Mouse (Mus musculus) MEL (cell line): ENCODE measurements around the gene Timp1. TPM values are rescaled to one million over a fixed set of nuclear protein-coding genes. Genes with fewer than 3 reads are reported as not detected.

Source experiments
- DNase-seq: peaks from one replicate; pipeline ENCODE4 v3.0.0; 2011; ENCODE audit warnings: low read depth, low spot score
- H3K27ac ChIP-seq: 2 replicates; pipeline ENCODE4 v1.5.1; 2012; ENCODE audit warnings: low read depth, mild to moderate bottlenecking, control low read depth, low read length, moderate library complexity; ENCODE audit not compliant: control insufficient read depth
- H3K27me3 ChIP-seq, 2 experiments: fragments of 150-350 bp in 1 of 2; sonication (generic) in 1 of 2; 2 replicates each; pipeline ENCODE4 v1.6.1; 2012; ENCODE audit warnings: low read length in 2 of 2, mild to moderate bottlenecking in 2 of 2, improper control_type of control experiment in 1 of 2, moderate library complexity in 1 of 2; ENCODE audit not compliant: insufficient read depth in 2 of 2, control insufficient read depth in 1 of 2
- H3K36me3 ChIP-seq, 2 experiments: 2 replicates each; pipeline ENCODE4 v1.6.1; 2012 to 2014; ENCODE audit warnings: low read length in 2 of 2, improper control_type of control experiment in 1 of 2, inconsistent platforms in 1 of 2, mild to moderate bottlenecking in 1 of 2; ENCODE audit not compliant: insufficient read depth in 2 of 2, control insufficient read depth in 1 of 2
- H3K4me1 ChIP-seq, 2 experiments: fragments of 150-350 bp in 1 of 2; sonication (generic) in 1 of 2; 2 replicates each; pipeline ENCODE4 v1.6.1; 2012; ENCODE audit warnings: low read length in 2 of 2, improper control_type of control experiment in 1 of 2, mild to moderate bottlenecking in 1 of 2; ENCODE audit not compliant: insufficient read depth in 2 of 2, control insufficient read depth in 1 of 2
- H3K4me3 ChIP-seq, 2 experiments: fragments of 150-350 bp in 1 of 2; sonication (generic) in 1 of 2; 2 replicates each; pipeline ENCODE4 v1.5.1; 2012; ENCODE audit warnings: low read depth in 2 of 2, low read length in 2 of 2, mild to moderate bottlenecking in 2 of 2, moderate library complexity in 2 of 2, control low read depth in 1 of 2, improper control_type of control experiment in 1 of 2; ENCODE audit not compliant: control insufficient read depth in 1 of 2, insufficient read depth in 1 of 2
- H3K79me2 ChIP-seq: 2 replicates; pipeline ENCODE4 v1.6.1; 2012; ENCODE audit warnings: mild to moderate bottlenecking, low read length, moderate library complexity; ENCODE audit not compliant: control insufficient read depth, poor library complexity, insufficient read depth
- H3K9ac ChIP-seq: 2 replicates; pipeline ENCODE4 v1.6.1; 2012; ENCODE audit warnings: low read depth, mild to moderate bottlenecking, control low read depth, low read length, moderate library complexity; ENCODE audit not compliant: control insufficient read depth, poor library complexity, severe bottlenecking
- H3K9me3 ChIP-seq: fragments of 150-350 bp; sonication (generic); replicated peaks from 2 replicates; pipeline ENCODE4 v1.6.1; 2012; ENCODE audit warnings: mild to moderate bottlenecking, low read length, improper control_type of control experiment, moderate library complexity; ENCODE audit not compliant: insufficient read depth
- BHLHE40 ChIP-seq: IDR thresholded peaks from 2 replicates; pipeline ENCODE4 v1.6.1; 2012; ENCODE audit warnings: low read depth, mild to moderate bottlenecking, inconsistent platforms, low read length, improper control_type of control experiment, borderline replicate concordance
- CTCF ChIP-seq, 3 experiments: IDR thresholded peaks in 2 of 3; conservative IDR thresholded peaks in 1 of 3; 2 replicates each; pipeline ENCODE4 v1.5.1; 2011 to 2012; ENCODE audit warnings: low read length in 3 of 3, low read depth in 2 of 3, mild to moderate bottlenecking in 2 of 3, improper control_type of control experiment in 1 of 3, inconsistent platforms in 1 of 3, mixed read lengths in 1 of 3, moderate library complexity in 1 of 3; ENCODE audit not compliant: control insufficient read depth in 1 of 3, insufficient read depth in 1 of 3, poor library complexity in 1 of 3, severe bottlenecking in 1 of 3
- E2F4 ChIP-seq: IDR thresholded peaks from 2 replicates; pipeline ENCODE4 v1.6.1; 2011; ENCODE audit warnings: low read depth, low read length, improper control_type of control experiment, borderline replicate concordance
- ELF1 ChIP-seq: IDR thresholded peaks from 2 replicates; pipeline ENCODE4 v1.6.1; 2014; ENCODE audit warnings: low read depth, mild to moderate bottlenecking, inconsistent platforms, low read length, improper control_type of control experiment, moderate library complexity
- EP300 ChIP-seq, 2 experiments: IDR thresholded peaks; 2 replicates each; pipeline ENCODE4 v1.6.1; 2011; ENCODE audit warnings: improper control_type of control experiment in 2 of 2, low read length in 2 of 2, low read depth in 1 of 2, mild to moderate bottlenecking in 1 of 2
- GABPA ChIP-seq: IDR thresholded peaks from 2 replicates; pipeline ENCODE4 v1.6.1; 2012; ENCODE audit warnings: low read depth, mild to moderate bottlenecking, inconsistent platforms, low read length, improper control_type of control experiment, moderate library complexity
- GATA1 ChIP-seq: IDR thresholded peaks from 2 replicates; pipeline ENCODE4 v1.6.1; 2011; ENCODE audit warnings: low read depth, low read length, improper control_type of control experiment
- HCFC1 ChIP-seq: IDR thresholded peaks from 2 replicates; pipeline ENCODE4 v1.6.1; 2012; ENCODE audit warnings: low read depth, mild to moderate bottlenecking, inconsistent platforms, low read length, improper control_type of control experiment, moderate library complexity
- JUND ChIP-seq: IDR thresholded peaks from 2 replicates; pipeline ENCODE4 v1.6.1; 2011; ENCODE audit warnings: low read depth, mild to moderate bottlenecking, improper control_type of control experiment, low read length
- KAT2A ChIP-seq: conservative IDR thresholded peaks from 2 replicates; pipeline ENCODE4 v1.6.1; 2012; ENCODE audit warnings: low read depth, low read length, improper control_type of control experiment, inconsistent platforms
- MAFK ChIP-seq: IDR thresholded peaks from 2 replicates; pipeline ENCODE4 v1.6.1; 2011; ENCODE audit warnings: low read depth, mild to moderate bottlenecking, low read length, improper control_type of control experiment, borderline replicate concordance
- MAX ChIP-seq: IDR thresholded peaks from 2 replicates; pipeline ENCODE4 v1.6.1; 2011; ENCODE audit warnings: low read length, improper control_type of control experiment
- MAZ ChIP-seq: IDR thresholded peaks from 2 replicates; pipeline ENCODE4 v1.6.1; 2012; ENCODE audit warnings: low read depth, mild to moderate bottlenecking, inconsistent platforms, low read length, improper control_type of control experiment
- MEF2A ChIP-seq: IDR thresholded peaks from 2 replicates; pipeline ENCODE4 v1.6.1; 2014; ENCODE audit warnings: low read depth, mild to moderate bottlenecking, inconsistent platforms, low read length, improper control_type of control experiment; ENCODE audit not compliant: poor library complexity, insufficient replicate concordance, severe bottlenecking; ENCODE audit errors: extremely low read depth
- MXI1 ChIP-seq: IDR thresholded peaks from 2 replicates; pipeline ENCODE4 v1.6.1; 2011; ENCODE audit warnings: mild to moderate bottlenecking, low read depth, low read length, improper control_type of control experiment
- MYB ChIP-seq: IDR thresholded peaks from 2 replicates; pipeline ENCODE4 v1.6.1; 2011; ENCODE audit warnings: mild to moderate bottlenecking, low read depth, low read length, improper control_type of control experiment
- MYC ChIP-seq: IDR thresholded peaks from 2 replicates; pipeline ENCODE4 v1.6.1; 2011; ENCODE audit warnings: low read depth, mild to moderate bottlenecking, low read length, improper control_type of control experiment, moderate library complexity
- NRF1 ChIP-seq: IDR thresholded peaks from 2 replicates; pipeline ENCODE4 v1.6.1; 2014; ENCODE audit warnings: low read depth, mild to moderate bottlenecking, inconsistent platforms, low read length, improper control_type of control experiment, moderate library complexity; ENCODE audit not compliant: poor library complexity, insufficient read depth, severe bottlenecking
- POLR2A ChIP-seq, 2 experiments: IDR thresholded peaks; 2 replicates each; pipeline ENCODE4 v1.6.1; 2011 to 2012; ENCODE audit warnings: low read length in 2 of 2, mild to moderate bottlenecking in 2 of 2, control low read depth in 1 of 2, improper control_type of control experiment in 1 of 2, low read depth in 1 of 2, moderate library complexity in 1 of 2; ENCODE audit not compliant: control insufficient read depth in 1 of 2, insufficient read depth in 1 of 2, poor library complexity in 1 of 2
- POLR2AphosphoS2 ChIP-seq: IDR thresholded peaks from 2 replicates; pipeline ENCODE4 v1.6.1; 2011; ENCODE audit warnings: low read length, improper control_type of control experiment
- RAD21 ChIP-seq: IDR thresholded peaks from 2 replicates; pipeline ENCODE4 v1.6.1; 2011; ENCODE audit warnings: mild to moderate bottlenecking, low read depth, low read length, improper control_type of control experiment
- RCOR1 ChIP-seq: IDR thresholded peaks from 2 replicates; pipeline ENCODE4 v1.6.1; 2012; ENCODE audit warnings: low read depth, mild to moderate bottlenecking, inconsistent platforms, low read length, improper control_type of control experiment
- SIN3A ChIP-seq: IDR thresholded peaks from 2 replicates; pipeline ENCODE4 v1.6.1; 2012; ENCODE audit warnings: low read length, improper control_type of control experiment, inconsistent platforms
- SMC3 ChIP-seq: IDR thresholded peaks from 2 replicates; pipeline ENCODE4 v1.6.1; 2011; ENCODE audit warnings: low read depth, low read length, improper control_type of control experiment
- TAL1 ChIP-seq: IDR thresholded peaks from 2 replicates; pipeline ENCODE4 v1.6.1; 2012; ENCODE audit warnings: mild to moderate bottlenecking, inconsistent platforms, low read length, moderate library complexity, mixed read lengths
- TBP ChIP-seq: IDR thresholded peaks from 2 replicates; pipeline ENCODE4 v1.8.0; 2011; ENCODE audit warnings: low read depth, low read length, improper control_type of control experiment
- USF1 ChIP-seq: IDR thresholded peaks from 2 replicates; pipeline ENCODE4 v1.6.1; 2014; ENCODE audit warnings: low read depth, mild to moderate bottlenecking, inconsistent platforms, low read length, improper control_type of control experiment, moderate library complexity
- ZC3H11A ChIP-seq: IDR thresholded peaks from 2 replicates; pipeline ENCODE4 v1.6.1; 2012; ENCODE audit warnings: low read depth, mild to moderate bottlenecking, inconsistent platforms, low read length, improper control_type of control experiment
- ZKSCAN1 ChIP-seq: IDR thresholded peaks from 2 replicates; pipeline ENCODE4 v1.6.1; 2012; ENCODE audit warnings: low read depth, mild to moderate bottlenecking, inconsistent platforms, low read length, improper control_type of control experiment, moderate library complexity
- ZMIZ1 ChIP-seq: IDR thresholded peaks from 2 replicates; pipeline ENCODE4 v1.6.1; 2012; ENCODE audit warnings: low read depth, mild to moderate bottlenecking, inconsistent platforms, low read length, improper control_type of control experiment, moderate library complexity
- ZNF384 ChIP-seq: IDR thresholded peaks from 2 replicates; pipeline ENCODE4 v1.6.1; 2012; ENCODE audit warnings: low read depth, mild to moderate bottlenecking, inconsistent platforms, low read length, improper control_type of control experiment
- polyA plus RNA-seq, 2 experiments: library from polyadenylated mRNA; stranded (reverse) in 1 of 2; unstranded in 1 of 2; fragments of >175 nt in 1 of 2; fragments of >200 nt in 1 of 2; gene quantifications; 2 replicates each; pipeline versions ENCODE4 v1.2.1 to v1.2.4; 2012; ENCODE audit warnings: low replicate concordance in 2 of 2, low read depth in 1 of 2; ENCODE audit not compliant: insufficient read length in 2 of 2, insufficient read depth in 1 of 2, missing spikeins in 1 of 2
- total RNA-seq: library from RNA; depleted of rRNA; stranded (reverse); fragments of 300-350 nt; gene quantifications from 2 replicates; pipeline ENCODE4 v1.2.3, GENCODE M21; 2012

The Timp1 gene
- total and polyA plus RNA-seq, 3 experiments: 0.27 to 0.49 TPM; not detected in 1

- no peaks in the 10 kb centered on the region for H3K79me2 ChIP-seq
- H3K9me3 ChIP-seq: no peaks in the 10 kb centered on the region
- H3K4me1 ChIP-seq: no peaks in the 10 kb centered on the region
- H3K27me3 ChIP-seq: peaks cover 2 to 3% of the 10 kb centered on the region in 2 experiments; a peak in 3 of 4 replicates
- TF ChIP-seq CTCF (IDR thresholded peaks at IDR 0.05 in 2 of 3, conservative IDR thresholded peaks at IDR 0.05 in 1 of 3; ENCODE audit: control insufficient read depth in 1 of 3, insufficient read depth in 1 of 3, low read depth in 2 of 3, low read length in 3 of 3, poor library complexity in 1 of 3, severe bottlenecking in 1 of 3) (no peak), ZMIZ1 (no peak), MAZ (no peak), ELF1 (no peak), GABPA (no peak), TBP (no peak), ZNF384 (no peak), MAFK (no peak), GATA1 (no peak), MXI1 (no peak), SIN3A (no peak), RAD21 (no peak), KAT2A (no peak), POLR2A (IDR thresholded peaks at IDR 0.05; ENCODE audit: control insufficient read depth in 1 of 2, insufficient read depth in 1 of 2, low read depth in 1 of 2, low read length in 2 of 2, poor library complexity in 1 of 2) (no peak), USF1 (no peak), RCOR1 (no peak), MYB (no peak), MEF2A (no peak)
- H3K4me3 ChIP-seq: no peak overlapping the region
- no peak overlapping the region for H3K9ac ChIP-seq
- no peak for DNase-seq
- no peak overlapping the region for H3K27ac ChIP-seq
- no peaks in the 10 kb centered on the region for H3K36me3 ChIP-seq
Measured at GRCm38 (mm10) chrX:20875241-20875640, 5.3 kb downstream of the Timp1 start.

GRCm38 (mm10) chrX:20910074-20910473, 40.1 kb downstream of the Timp1 start:
- Histone ChIP-seq H3K4me3 (no peak overlapping the region), H3K36me3 (peaks cover 0 to 12% of the 10 kb centered on the region in 2 experiments; a peak in 2 of 4 replicates), H3K4me1 (peaks cover 6 to 12% of the 10 kb centered on the region in 2 experiments; a peak in 3 of 4 replicates), H3K27me3 (no peaks in the 10 kb centered on the region; a peak in 2 of 4 replicates), H3K9ac (no peak overlapping the region), H3K9me3 (no peaks in the 10 kb centered on the region), H3K27ac (no peak overlapping the region), H3K79me2 (no peaks in the 10 kb centered on the region)
- DNase-seq: peak; percentile 76
- TF ChIP-seq SIN3A (no peak), MAFK (0 out of 2 replicates have a peak, but pooled peaks have one; percentile 49), MYC (0 out of 2 replicates have a peak, but pooled peaks have one; percentile 20), MEF2A (no peak), MYB (no peak), BHLHE40 (no peak), E2F4 (no peak), JUND (no peak), MAZ (0 out of 2 replicates have a peak, but pooled peaks have one; percentile 31), NRF1 (no peak), ZC3H11A (no peak), SMC3 (no peak), MAX (0 out of 2 replicates have a peak, but pooled peaks have one; percentile 21), POLR2AphosphoS2 (no peak), USF1 (no peak), GABPA (peak; percentile 62; the same call in 1 of the 2 replicates), TBP (no peak), TAL1 (no peak), EP300 (IDR thresholded peaks at IDR 0.05; ENCODE audit: low read depth in 1 of 2, low read length in 2 of 2) (peak; percentile 45 to 50; a peak in 3 of 4 replicates), HCFC1 (no peak), RAD21 (no peak), GATA1 (peak; percentile 62), ZKSCAN1 (no peak)
